Mouse (Mus musculus): Measurements from ENCODE around the gene Nek8. TPM values are rescaled to one million over a fixed set of nuclear protein-coding genes. Genes with fewer than 3 reads are reported as not detected.

Nek8 gene
- polyA plus RNA-seq, 1 experiment from 2014 or later, result 10.2 TPM

- Histone ChIP-seq H3K9me3 (no peaks in the 10 kb centered on the region), H3K36me3 (no peaks in the 10 kb centered on the region), H3K4me2 (replicated peaks) (no peak overlapping the region), H3K27me3 (replicated peaks) (no peaks in the 10 kb centered on the region), H3K27ac (no peak overlapping the region), H3K4me3 (no peak overlapping the region), H3K9ac (no peak overlapping the region), H3K4me1 (peaks cover 10% of the 10 kb centered on the region)
- no peak for ATAC-seq (ENCODE audit: low FRiP score, low read depth)
- WGBS, result 84% methylated on average over 16 of the region's 16 CpGs
Observed at GRCm38 (mm10) chr11:78172034-78172747, 4.3 kb downstream of the Nek8 start.

GRCm38 (mm10) chr11:78171328-78171727, 5.1 kb downstream of the Nek8 start:
- H3K4me3 ChIP-seq, result no peak overlapping the region
- H3K9me3 ChIP-seq, result no peaks in the 10 kb centered on the region
- no peak overlapping the region for H3K27ac ChIP-seq
- no peak overlapping the region for H3K4me2 ChIP-seq (replicated peaks)
- H3K27me3 ChIP-seq (replicated peaks), result no peaks in the 10 kb centered on the region
- H3K4me1 ChIP-seq, result peaks cover 6% of the 10 kb centered on the region; the same call in 1 of the 2 replicates
- no peaks in the 10 kb centered on the region for H3K36me3 ChIP-seq
- ATAC-seq (ENCODE audit: low FRiP score, low read depth), result no peak
- no peak overlapping the region for H3K9ac ChIP-seq
- 69% methylated on average over 4 of the region's 4 CpGs for WGBS

- ATAC-seq (ENCODE audit: low FRiP score, low read depth), result no peak
- H3K9me3 ChIP-seq, result no peaks in the 10 kb centered on the region
Observed at GRCm38 (mm10) chr11:78170306-78170705, 6.2 kb downstream of the Nek8 start.

GRCm38 (mm10) chr11:78168541-78169468, 7.7 kb downstream of the Nek8 start:
- no peak overlapping the region for H3K27ac ChIP-seq
- H3K4me1 ChIP-seq, result peaks cover 13% of the 10 kb centered on the region
- 66% methylated on average over 19 of the region's 19 CpGs for WGBS
- no peaks in the 10 kb centered on the region for H3K27me3 ChIP-seq (replicated peaks)
- no peak overlapping the region for H3K4me3 ChIP-seq
- H3K4me2 ChIP-seq (replicated peaks), result no peak overlapping the region
- no peak for ATAC-seq (ENCODE audit: low FRiP score, low read depth)
- no peak overlapping the region for H3K9ac ChIP-seq
- H3K9me3 ChIP-seq, result no peaks in the 10 kb centered on the region
- no peaks in the 10 kb centered on the region for H3K36me3 ChIP-seq

More at GRCm38 (mm10) chr11:78170306-78170705, 6.2 kb downstream of the Nek8 start:
- Histone ChIP-seq H3K27me3 (replicated peaks) (no peaks in the 10 kb centered on the region), H3K9ac (no peak overlapping the region), H3K36me3 (no peaks in the 10 kb centered on the region), H3K4me2 (replicated peaks) (no peak overlapping the region), H3K4me3 (no peak overlapping the region), H3K27ac (no peak overlapping the region), H3K4me1 (peaks cover 11% of the 10 kb centered on the region)
- WGBS, result 95% methylated on average over 15 of the region's 15 CpGs

GRCm38 (mm10) chr11:78167257-78167959, 9.1 kb downstream of the Nek8 start:
- Histone ChIP-seq H3K36me3 (peaks cover 4% of the 10 kb centered on the region), H3K4me3 (no peak overlapping the region), H3K4me2 (replicated peaks) (no peak overlapping the region), H3K9me3 (no peaks in the 10 kb centered on the region), H3K27me3 (replicated peaks) (no peaks in the 10 kb centered on the region), H3K4me1 (peaks cover 27% of the 10 kb centered on the region), H3K27ac (no peak overlapping the region), H3K9ac (no peak overlapping the region)
- ATAC-seq (ENCODE audit: low FRiP score, low read depth), result no peak
- WGBS, result 91% methylated on average over 14 of the region's 14 CpGs

GRCm38 (mm10) chr11:78166640-78167039, 9.8 kb downstream of the Nek8 start:
- H3K9ac ChIP-seq, result no peak overlapping the region
- no peak overlapping the region for H3K4me3 ChIP-seq
- WGBS, result 74% methylated on average over 6 of the region's 6 CpGs
- H3K4me1 ChIP-seq, result peaks cover 34% of the 10 kb centered on the region
- H3K27ac ChIP-seq, result no peak overlapping the region
- no peaks in the 10 kb centered on the region for H3K27me3 ChIP-seq (replicated peaks)
- H3K9me3 ChIP-seq, result no peaks in the 10 kb centered on the region
- peaks cover 12% of the 10 kb centered on the region for H3K36me3 ChIP-seq
- no peak overlapping the region for H3K4me2 ChIP-seq (replicated peaks)
- no peak for ATAC-seq (ENCODE audit: low FRiP score, low read depth)

GRCm38 (mm10) chr11:78166161-78166560, 10.3 kb downstream of the Nek8 start:
- H3K9me3 ChIP-seq, result no peaks in the 10 kb centered on the region
- 0 out of 2 replicates have a peak overlapping the region, but pooled peaks have one; percentile 92 for H3K27ac ChIP-seq
- peak overlapping the region; percentile 100 for H3K9ac ChIP-seq
- peaks cover 17% of the 10 kb centered on the region for H3K36me3 ChIP-seq
- 57% methylated on average over 4 of the region's 4 CpGs for WGBS
- peak overlapping the region; percentile 78 for H3K4me2 ChIP-seq (replicated peaks)
- no peak overlapping the region; the same call in 1 of the 2 replicates for H3K4me3 ChIP-seq
- H3K27me3 ChIP-seq (replicated peaks), result no peaks in the 10 kb centered on the region
- peaks cover 34% of the 10 kb centered on the region for H3K4me1 ChIP-seq
- no peak for ATAC-seq (ENCODE audit: low FRiP score, low read depth)

GRCm38 (mm10) chr11:78165761-78166109, 10.7 kb downstream of the Nek8 start:
- peak overlapping the region; percentile 78 for H3K4me2 ChIP-seq (replicated peaks)
- H3K27ac ChIP-seq, result 0 out of 2 replicates have a peak overlapping the region, but pooled peaks have one; percentile 92
- peaks cover 34% of the 10 kb centered on the region for H3K4me1 ChIP-seq
- peak overlapping the region; percentile 100 for H3K9ac ChIP-seq
- peak; percentile 8; the same call in 1 of the 2 replicates for ATAC-seq (ENCODE audit: low FRiP score, low read depth)
- H3K36me3 ChIP-seq, result peaks cover 21% of the 10 kb centered on the region
- H3K9me3 ChIP-seq, result no peaks in the 10 kb centered on the region
- WGBS, result 3% methylated on average over 16 of the region's 16 CpGs
- H3K27me3 ChIP-seq (replicated peaks), result no peaks in the 10 kb centered on the region
- peak overlapping the region; percentile 99 for H3K4me3 ChIP-seq

GRCm38 (mm10) chr11:78164924-78165760, 11.3 kb downstream of the Nek8 start, which contains the start of gene Traf4:
Gene Traf4 (minus strand): TSS chr11:78165589.
- peaks cover 27% of the 10 kb centered on the region for H3K36me3 ChIP-seq
- peak within 1 kb of the TSS; percentile 99 for H3K4me3 ChIP-seq
- H3K27me3 ChIP-seq (replicated peaks), result no peaks in the 10 kb centered on the region
- H3K4me2 ChIP-seq (replicated peaks), result peak within 1 kb of the TSS; percentile 78
- H3K9ac ChIP-seq, result peak within 1 kb of the TSS; percentile 100
- H3K9me3 ChIP-seq, result no peaks in the 10 kb centered on the region
- peaks cover 34% of the 10 kb centered on the region for H3K4me1 ChIP-seq
- WGBS, result under 1% methylated on average over 78 of the region's 78 CpGs
- peak within 1 kb of the TSS; percentile 92 for H3K27ac ChIP-seq
- peak; percentile 76 for ATAC-seq (ENCODE audit: low FRiP score, low read depth)

- Histone ChIP-seq H3K27me3 (replicated peaks) (no peaks in the 10 kb centered on the region), H3K9me3 (no peaks in the 10 kb centered on the region), H3K4me1 (peaks cover 35% of the 10 kb centered on the region), H3K27ac (peak overlapping the region; percentile 92), H3K4me2 (replicated peaks) (peak overlapping the region; percentile 78), H3K36me3 (peaks cover 33% of the 10 kb centered on the region), H3K9ac (peak overlapping the region; percentile 100), H3K4me3 (peak overlapping the region; percentile 99)
- peak; percentile 13; the same call in 1 of the 2 replicates for ATAC-seq (ENCODE audit: low FRiP score, low read depth)
- under 1% methylated on average over 14 of the region's 14 CpGs for WGBS
Observed at GRCm38 (mm10) chr11:78164604-78164923, 11.9 kb downstream of the Nek8 start.
